Comparison of ENCODE assay signal across 22 mouse cellular contexts in the genomic region with DNA sequence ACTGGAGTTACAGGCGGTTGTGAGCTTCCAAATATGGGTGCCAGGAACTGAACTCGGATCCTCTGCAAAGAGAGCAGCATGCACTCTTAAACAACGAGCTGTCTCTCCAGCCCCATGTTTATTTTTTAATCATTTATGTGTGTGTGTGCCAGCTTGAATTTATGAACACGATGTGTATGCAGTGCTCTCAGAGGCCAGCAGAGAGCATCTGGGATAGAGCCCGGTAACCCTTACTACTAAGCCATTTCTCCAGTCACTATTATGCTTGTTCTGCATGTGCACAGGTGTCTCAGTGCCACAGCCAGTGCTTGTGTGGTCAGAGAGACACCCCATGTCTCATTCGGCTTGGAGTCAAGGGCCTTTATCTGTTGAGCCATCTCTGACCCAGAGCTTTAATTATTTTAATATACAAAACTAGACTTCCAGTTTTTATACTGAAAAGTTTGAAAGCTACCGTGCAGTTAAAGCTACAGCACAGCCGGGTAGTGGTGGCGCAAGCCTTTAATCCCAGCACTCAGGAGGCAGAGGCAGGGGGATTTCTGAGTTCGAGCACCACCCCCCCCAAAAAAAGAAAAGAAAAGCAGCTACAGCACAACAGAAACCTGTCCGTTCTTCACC.
"Had no signal": no experiment of that assay in that cellular context is flagged by ENCODE, and none has a peak within 500 bp of the region (broad histone marks: within the 10 kb centered on the region; RNA-seq: fewer than 3 reads in every experiment).

No protein-coding gene starts in this region.

- H3K36me3 ChIP-seq: limb, embryonic 12.5 days; limb, embryonic 15.5 days; liver, embryonic 15.5 days; midbrain, embryonic 10.5 days; neural tube, embryonic 12.5 days; neural tube, embryonic 15.5 days; stomach, embryonic 15.5 days had no signal

- H3K4me3 ChIP-seq: limb, embryonic 12.5 days; limb, embryonic 15.5 days; liver, embryonic 15.5 days; megakaryocyte, embryonic 14.5 days; midbrain, embryonic 10.5 days; neural tube, embryonic 12.5 days; neural tube, embryonic 15.5 days; stomach, embryonic 15.5 days had no signal

- H3K9me3 ChIP-seq: limb, embryonic 12.5 days; limb, embryonic 15.5 days; liver, embryonic 15.5 days; midbrain, embryonic 10.5 days; neural tube, embryonic 12.5 days; neural tube, embryonic 15.5 days; stomach, embryonic 15.5 days had no signal

- H3K27ac ChIP-seq: limb, embryonic 12.5 days; limb, embryonic 15.5 days; liver, embryonic 15.5 days; midbrain, embryonic 10.5 days; neural tube, embryonic 12.5 days; neural tube, embryonic 15.5 days; stomach, embryonic 15.5 days had no signal

- H3K9ac ChIP-seq: limb, embryonic 12.5 days; limb, embryonic 15.5 days; liver, embryonic 15.5 days; neural tube, embryonic 12.5 days; neural tube, embryonic 15.5 days; stomach, embryonic 15.5 days had no signal

- H3K4me2 ChIP-seq: limb, embryonic 12.5 days; limb, embryonic 15.5 days; liver, embryonic 11.5 days; liver, embryonic 15.5 days; neural tube, embryonic 12.5 days; neural tube, embryonic 15.5 days; stomach, embryonic 15.5 days had no signal

- DNase-seq: kidney, adult 11 months; kidney, adult 8-10 months; kidney, postnatal 14 days; kidney, postnatal 4 days; left cerebral cortex, postnatal 4 days; lung, adult 2 months; lung, postnatal 36 days; midbrain, embryonic 14.5 days; right cerebral cortex, adult 18-20 months; right cerebral cortex, postnatal 14 days; right cerebral cortex, postnatal 4 days; thymus, adult 18-20 months; thymus, postnatal 36 days had no signal
